Mouse (Mus musculus): ENCODE data around the gene Ttc27. TPM values are rescaled to one million over a fixed set of nuclear protein-coding genes. Genes with fewer than 3 reads are reported as not detected.

Ttc27 gene
- polyA plus RNA-seq, 1 experiment from 2014 or later = 21.8 TPM

- Histone ChIP-seq H3K36me3 (no peaks in the 10 kb centered on the region), H3K27ac (no peak overlapping the region), H3K9ac (no peak overlapping the region), H3K27me3 (replicated peaks) (no peaks in the 10 kb centered on the region), H3K4me1 (peaks cover 85% of the 10 kb centered on the region), H3K4me3 (no peak overlapping the region), H3K9me3 (replicated peaks) (no peaks in the 10 kb centered on the region), H3K4me2 (no peak overlapping the region)
- 66% methylated on average over 8 of the region's 8 CpGs for WGBS (ENCODE audit: insufficient replicate concordance)
- ATAC-seq = no peak
Observed at GRCm38 (mm10) chr17:74869556-74869955, 152.0 kb downstream of the Ttc27 start.

GRCm38 (mm10) chr17:74870177-74871160 lies 152.9 kb downstream of the Ttc27 start:
- Histone ChIP-seq H3K4me3 (no peak overlapping the region), H3K9ac (no peak overlapping the region), H3K27me3 (replicated peaks) (no peaks in the 10 kb centered on the region), H3K9me3 (replicated peaks) (no peaks in the 10 kb centered on the region), H3K4me2 (no peak overlapping the region), H3K4me1 (peaks cover 78% of the 10 kb centered on the region), H3K27ac (no peak overlapping the region), H3K36me3 (no peaks in the 10 kb centered on the region)
- WGBS (ENCODE audit: insufficient replicate concordance) = 70% methylated on average over 14 of the region's 14 CpGs
- ATAC-seq = no peak

- peak; percentile 70 for ATAC-seq
- Histone ChIP-seq H3K27ac (peak overlapping the region; percentile 36; the same call in 1 of the 2 replicates), H3K27me3 (replicated peaks) (no peaks in the 10 kb centered on the region), H3K9me3 (replicated peaks) (no peaks in the 10 kb centered on the region), H3K36me3 (no peaks in the 10 kb centered on the region), H3K4me3 (no peak overlapping the region), H3K9ac (no peak overlapping the region), H3K4me1 (peaks cover 57% of the 10 kb centered on the region), H3K4me2 (peak overlapping the region; percentile 46)
- WGBS (ENCODE audit: insufficient replicate concordance) = 20% methylated on average over 9 of the region's 9 CpGs
Observed at GRCm38 (mm10) chr17:74872567-74872966, 155.0 kb downstream of the Ttc27 start.

- Histone ChIP-seq H3K4me3 (no peak overlapping the region), H3K9ac (no peak overlapping the region), H3K36me3 (no peaks in the 10 kb centered on the region), H3K4me2 (no peak overlapping the region), H3K4me1 (peaks cover 46% of the 10 kb centered on the region), H3K27ac (no peak overlapping the region), H3K9me3 (replicated peaks) (no peaks in the 10 kb centered on the region), H3K27me3 (replicated peaks) (no peaks in the 10 kb centered on the region)
- WGBS (ENCODE audit: insufficient replicate concordance) = 70% methylated on average over 1 of the region's 1 CpGs
- ATAC-seq = no peak
Observed at GRCm38 (mm10) chr17:74873756-74874155, 156.2 kb downstream of the Ttc27 start.

GRCm38 (mm10) chr17:74875740-74876139 lies 158.2 kb downstream of the Ttc27 start:
- no peak overlapping the region for H3K4me3 ChIP-seq
- H3K4me1 ChIP-seq = peaks cover 33% of the 10 kb centered on the region
- H3K4me2 ChIP-seq = no peak overlapping the region
- H3K9ac ChIP-seq = no peak overlapping the region
- no peaks in the 10 kb centered on the region for H3K9me3 ChIP-seq (replicated peaks)
- ATAC-seq = no peak
- 86% methylated on average over 5 of the region's 5 CpGs for WGBS (ENCODE audit: insufficient replicate concordance)
- H3K36me3 ChIP-seq = no peaks in the 10 kb centered on the region
- no peaks in the 10 kb centered on the region for H3K27me3 ChIP-seq (replicated peaks)
- H3K27ac ChIP-seq = no peak overlapping the region

GRCm38 (mm10) chr17:74876954-74877353 lies 159.4 kb downstream of the Ttc27 start:
- Histone ChIP-seq H3K27me3 (replicated peaks) (no peaks in the 10 kb centered on the region), H3K4me1 (peaks cover 30% of the 10 kb centered on the region), H3K27ac (no peak overlapping the region), H3K9me3 (replicated peaks) (no peaks in the 10 kb centered on the region), H3K36me3 (no peaks in the 10 kb centered on the region), H3K4me3 (no peak overlapping the region), H3K9ac (no peak overlapping the region), H3K4me2 (no peak overlapping the region)
- 75% methylated on average over 10 of the region's 10 CpGs for WGBS (ENCODE audit: insufficient replicate concordance)
- ATAC-seq = no peak

- no peak overlapping the region for H3K4me2 ChIP-seq
- ATAC-seq = no peak
Observed at GRCm38 (mm10) chr17:74879768-74880167, 162.2 kb downstream of the Ttc27 start.

GRCm38 (mm10) chr17:74887039-74887438 lies 169.5 kb downstream of the Ttc27 start:
- Histone ChIP-seq H3K4me3 (no peak overlapping the region), H3K9me3 (replicated peaks) (no peaks in the 10 kb centered on the region), H3K4me1 (no peaks in the 10 kb centered on the region), H3K4me2 (no peak overlapping the region), H3K27me3 (replicated peaks) (no peaks in the 10 kb centered on the region), H3K9ac (no peak overlapping the region), H3K36me3 (no peaks in the 10 kb centered on the region), H3K27ac (no peak overlapping the region)
- 65% methylated on average over 7 of the region's 7 CpGs for WGBS (ENCODE audit: insufficient replicate concordance)
- ATAC-seq = no peak

More at GRCm38 (mm10) chr17:74879768-74880167, 162.2 kb downstream of the Ttc27 start:
- Histone ChIP-seq H3K27me3 (replicated peaks) (no peaks in the 10 kb centered on the region), H3K9me3 (replicated peaks) (no peaks in the 10 kb centered on the region), H3K36me3 (no peaks in the 10 kb centered on the region), H3K4me1 (peaks cover 14% of the 10 kb centered on the region), H3K27ac (no peak overlapping the region), H3K9ac (no peak overlapping the region), H3K4me3 (no peak overlapping the region)
- 52% methylated on average over 7 of the region's 7 CpGs for WGBS (ENCODE audit: insufficient replicate concordance)

GRCm38 (mm10) chr17:74888836-74889534 lies 171.5 kb downstream of the Ttc27 start:
- Histone ChIP-seq H3K4me2 (no peak overlapping the region), H3K9me3 (replicated peaks) (no peaks in the 10 kb centered on the region), H3K27ac (no peak overlapping the region), H3K4me1 (no peaks in the 10 kb centered on the region), H3K36me3 (no peaks in the 10 kb centered on the region), H3K4me3 (no peak overlapping the region), H3K9ac (no peak overlapping the region), H3K27me3 (replicated peaks) (no peaks in the 10 kb centered on the region)
- no peak for ATAC-seq
- 65% methylated on average over 11 of the region's 11 CpGs for WGBS (ENCODE audit: insufficient replicate concordance)

GRCm38 (mm10) chr17:74889535-74890117 lies 172.1 kb downstream of the Ttc27 start:
- Histone ChIP-seq H3K4me1 (no peaks in the 10 kb centered on the region), H3K36me3 (no peaks in the 10 kb centered on the region), H3K27me3 (replicated peaks) (no peaks in the 10 kb centered on the region), H3K9ac (no peak overlapping the region), H3K4me2 (no peak overlapping the region), H3K27ac (no peak overlapping the region), H3K9me3 (replicated peaks) (no peaks in the 10 kb centered on the region), H3K4me3 (no peak overlapping the region)
- whole genome bisulfite sequencing (ENCODE audit: insufficient replicate concordance) = 82% methylated on average over 11 of the region's 11 CpGs
- ATAC-seq = no peak

- H3K9ac ChIP-seq = no peak overlapping the region
- H3K27me3 ChIP-seq (replicated peaks) = no peaks in the 10 kb centered on the region
- peaks cover 16% of the 10 kb centered on the region for H3K4me1 ChIP-seq
- no peak for ATAC-seq
- H3K4me2 ChIP-seq = no peak overlapping the region
- 90% methylated on average over 7 of the region's 7 CpGs for WGBS (ENCODE audit: insufficient replicate concordance)
- no peak overlapping the region for H3K4me3 ChIP-seq
- H3K27ac ChIP-seq = no peak overlapping the region
- H3K9me3 ChIP-seq (replicated peaks) = peaks cover 5% of the 10 kb centered on the region; the same call in 1 of the 2 replicates
- H3K36me3 ChIP-seq = no peaks in the 10 kb centered on the region
Observed at GRCm38 (mm10) chr17:74902453-74902852, 184.9 kb downstream of the Ttc27 start.

Data from liver, embryonic 12.5 days (tissue).